Mouse (Mus musculus): ENCODE measurements around the gene Cbx7.
A peak's percentile ranks its signal among the peaks of the same experiment; 100 is the strongest.
"Not testable (repeated sequence)": the region's sequence is repeated elsewhere in the genome, so short reads cannot be mapped to it uniquely, and the experiment has no call there.

DNA sequence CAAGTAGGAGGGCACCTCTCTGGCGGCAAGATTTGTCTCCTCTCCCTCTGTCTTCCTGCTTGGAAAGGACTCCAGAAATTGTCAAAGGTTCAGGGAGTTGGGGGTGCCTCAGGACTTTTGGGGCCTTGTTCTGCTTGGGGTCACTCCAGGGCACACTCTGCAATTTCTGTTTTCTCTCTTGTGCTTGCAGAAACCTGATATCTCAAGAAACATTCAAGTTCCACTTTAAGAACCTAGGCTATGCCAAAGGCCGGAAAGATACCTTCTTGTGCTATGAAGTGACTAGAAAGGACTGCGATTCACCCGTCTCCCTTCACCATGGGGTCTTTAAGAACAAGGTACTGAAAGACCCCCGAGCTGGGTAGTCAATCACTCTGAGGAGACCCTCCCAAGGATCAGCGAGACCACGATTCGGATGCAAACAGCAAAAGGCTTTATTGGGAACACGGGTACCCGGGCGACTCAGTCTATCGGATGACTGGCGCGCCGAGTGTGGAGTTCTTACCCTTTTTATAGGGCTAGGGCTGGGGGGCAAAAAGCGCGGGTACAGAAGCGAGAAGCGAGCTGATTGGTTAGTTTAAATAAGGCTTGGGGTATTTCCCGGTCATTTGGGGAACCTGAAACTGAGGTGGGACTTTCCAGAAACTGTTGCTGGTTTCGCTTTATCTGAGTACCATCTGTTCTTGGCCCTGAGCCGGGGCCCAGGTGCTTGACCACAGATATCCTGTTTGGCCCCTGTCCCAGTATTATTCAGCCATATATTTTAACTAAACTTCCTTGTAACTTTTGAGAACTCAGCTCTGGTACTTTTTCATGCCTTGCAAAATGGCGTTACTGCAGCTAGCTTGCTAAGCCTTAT, 75.5 kb downstream of the Cbx7 start:
- TF ChIP-seq CTCF (IDR thresholded peaks at IDR 0.05), result not testable (repeated sequence)
- TF ChIP-seq EP300 (IDR thresholded peaks at IDR 0.05), result peak; percentile 53; the same call in 1 of the 2 replicates

Measured in lung, postnatal 0 days (tissue).